Mouse (Mus musculus) heart, postnatal 0 days (tissue): Measurements from ENCODE around the gene Rap2b. TPM values are rescaled to one million over a fixed set of nuclear protein-coding genes. Genes with fewer than 3 reads are reported as not detected.

Source experiments
- ATAC-seq: fragments of 200-750 bp; cut with Nextera tagmentation; 2 replicates; pipeline ENCODE4 v1.8.0; 2017; ENCODE audit warnings: low read depth, moderate number of reproducible peaks, moderate library complexity; ENCODE audit not compliant: insufficient read depth
- DNase-seq: peaks from one replicate; pipeline ENCODE4 v3.0.0-alpha.2; 2016; ENCODE audit warnings: low spot score
- H3K27ac ChIP-seq: fragments of 300-500 bp; sonication (generic); 2 replicates; pipeline ENCODE4 v1.5.1; 2014; ENCODE audit warnings: low read depth, mild to moderate bottlenecking
- H3K27me3 ChIP-seq: fragments of 300-500 bp; sonication (generic); 2 replicates; pipeline ENCODE4 v1.6.1; 2014; ENCODE audit warnings: low read length, mixed read lengths; ENCODE audit not compliant: control insufficient read depth, insufficient read depth
- H3K36me3 ChIP-seq: fragments of 300-500 bp; sonication (generic); replicated peaks from 2 replicates; pipeline ENCODE4 v1.6.1; 2014; ENCODE audit warnings: low read length, mixed read lengths; ENCODE audit not compliant: control insufficient read depth, insufficient read depth
- H3K4me1 ChIP-seq: fragments of 300-500 bp; sonication (generic); 2 replicates; pipeline ENCODE4 v1.6.1; 2014; ENCODE audit warnings: antibody characterized with exemption; ENCODE audit not compliant: control insufficient read depth, insufficient read depth
- H3K4me2 ChIP-seq: fragments of 300-500 bp; sonication (generic); 2 replicates; pipeline ENCODE4 v1.6.1; 2014; ENCODE audit warnings: low read depth, mild to moderate bottlenecking, low read length, moderate library complexity
- H3K4me3 ChIP-seq: fragments of 300-500 bp; sonication (generic); 2 replicates; pipeline ENCODE4 v1.5.1; 2014; ENCODE audit warnings: low read depth, low read length
- H3K9ac ChIP-seq: fragments of 300-500 bp; sonication (generic); replicated peaks from 2 replicates; pipeline ENCODE4 v1.6.1; 2014; ENCODE audit warnings: low read depth, low read length, mixed read lengths
- H3K9me3 ChIP-seq: fragments of 300-500 bp; sonication (generic); replicated peaks from 2 replicates; pipeline ENCODE4 v1.6.1; 2016; ENCODE audit warnings: low read length; ENCODE audit not compliant: control insufficient read depth
- CTCF ChIP-seq: IDR thresholded peaks from 2 replicates; pipeline ENCODE4 v1.5.1; 2016; ENCODE audit warnings: antibody characterized with exemption, control low read depth, low read depth
- EP300 ChIP-seq: IDR thresholded peaks from 2 replicates; pipeline ENCODE4 v1.6.1; 2016; ENCODE audit warnings: antibody characterized with exemption, low read depth
- WGBS: fragments of 180-500 bp; shearing (Covaris S2); extraction: QIAGEN DNeasy Blood & Tissue Kit; methylation state at CpG from one replicate; pipeline ENCODE4 v1.1.7; 2014; 5-methylcytosine and 5-hydroxymethylcytosine counted together
- polyA plus RNA-seq: library from polyadenylated mRNA; unstranded; fragments of >200 nt; fragmentation: Nextera tagmentation; extraction: Ambion mirVana; gene quantifications from 2 replicates; pipeline ENCODE4 v1.2.1, GENCODE M21; 2015
- total RNA-seq: library from RNA; depleted of rRNA; stranded (reverse); fragments of >200 nt; gene quantifications from 2 replicates; pipeline ENCODE4 v1.2.3, GENCODE M21; 2014; ENCODE audit warnings: low replicate concordance

Gene Rap2b
- total and polyA plus RNA-seq, 2 experiments from 2014 or later: 4.2 to 4.7 TPM

DNA sequence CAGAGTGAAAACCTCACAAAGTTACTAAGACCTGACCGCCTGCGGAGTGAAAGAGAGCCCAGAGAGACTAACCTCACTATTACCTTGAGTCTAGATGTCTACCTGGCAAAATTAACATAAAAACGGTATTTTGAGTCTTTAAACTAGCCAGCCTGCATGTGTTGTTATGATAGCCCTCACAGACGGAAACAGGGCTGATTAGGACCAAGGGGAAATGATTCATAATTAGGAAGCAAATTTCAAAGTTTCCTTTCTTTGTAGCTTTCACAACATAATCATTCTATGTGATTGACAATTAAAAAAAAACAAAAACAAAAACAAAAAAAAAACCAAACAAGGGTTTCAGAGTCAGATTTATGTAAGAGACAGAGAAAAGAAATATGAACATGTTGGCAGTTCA lies 24.9 kb downstream of the Rap2b start:
- H3K4me1 ChIP-seq: no peaks in the 10 kb centered on the region
- ATAC-seq (no peak), DNase-seq (no peak)
- H3K4me2 ChIP-seq: no peak overlapping the region
- H3K36me3 ChIP-seq: no peaks in the 10 kb centered on the region
- no peaks in the 10 kb centered on the region for H3K27me3 ChIP-seq
- H3K9me3 ChIP-seq: no peaks in the 10 kb centered on the region
- no peak for TF ChIP-seq EP300
- TF ChIP-seq CTCF: no peak
- whole genome bisulfite sequencing: 62% methylated on average over 4 of the region's 4 CpGs
- no peak overlapping the region for H3K4me3 ChIP-seq
- H3K9ac ChIP-seq: no peak overlapping the region
- no peak overlapping the region for H3K27ac ChIP-seq

- TF ChIP-seq EP300 (no peak), CTCF (no peak)
- DNase-seq (peak; percentile 36), ATAC-seq (no peak)
- H3K9ac ChIP-seq: no peak overlapping the region
- 44% methylated on average over 4 of the region's 4 CpGs for WGBS
- no peak overlapping the region for H3K4me2 ChIP-seq
- no peaks in the 10 kb centered on the region for H3K4me1 ChIP-seq
- H3K27me3 ChIP-seq: no peaks in the 10 kb centered on the region
- H3K4me3 ChIP-seq: no peak overlapping the region
- H3K36me3 ChIP-seq: no peaks in the 10 kb centered on the region
- no peaks in the 10 kb centered on the region for H3K9me3 ChIP-seq
- H3K27ac ChIP-seq: no peak overlapping the region
Observed at GRCm38 (mm10) chr3:61391564-61391963, 30.1 kb downstream of the Rap2b start.

- WGBS: 95% methylated on average over 1 of the region's 1 CpGs
- Histone ChIP-seq H3K27me3 (no peaks in the 10 kb centered on the region), H3K4me1 (no peaks in the 10 kb centered on the region), H3K9me3 (no peaks in the 10 kb centered on the region), H3K4me3 (no peak overlapping the region), H3K9ac (no peak overlapping the region), H3K36me3 (no peaks in the 10 kb centered on the region), H3K4me2 (no peak overlapping the region), H3K27ac (no peak overlapping the region)
- DNase-seq: no peak
- no peak for TF ChIP-seq EP300
- TF ChIP-seq CTCF: no peak
- ATAC-seq: no peak
Observed at GRCm38 (mm10) chr3:61392881-61393280, 31.4 kb downstream of the Rap2b start.

DNA sequence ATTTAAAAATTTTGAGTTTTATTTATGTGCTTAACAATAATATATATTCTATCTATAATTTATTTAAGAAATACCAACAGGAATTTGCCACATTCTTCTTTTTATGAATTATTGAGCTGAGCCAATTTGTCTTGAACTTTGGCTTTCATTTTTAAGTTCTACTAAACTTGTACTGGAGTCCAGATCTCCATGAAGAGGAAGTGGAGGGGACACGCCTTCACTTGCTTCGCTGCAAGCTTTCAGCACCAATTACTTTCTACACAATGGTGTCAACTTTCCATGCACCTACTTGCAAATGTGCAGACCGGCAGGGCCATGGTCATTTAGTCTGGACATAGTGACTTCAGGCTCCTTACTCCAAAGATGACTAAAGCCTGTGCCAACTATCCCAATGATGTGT lies 32.1 kb downstream of the Rap2b start:
- WGBS: 60% methylated on average over 3 of the region's 3 CpGs

DNA sequence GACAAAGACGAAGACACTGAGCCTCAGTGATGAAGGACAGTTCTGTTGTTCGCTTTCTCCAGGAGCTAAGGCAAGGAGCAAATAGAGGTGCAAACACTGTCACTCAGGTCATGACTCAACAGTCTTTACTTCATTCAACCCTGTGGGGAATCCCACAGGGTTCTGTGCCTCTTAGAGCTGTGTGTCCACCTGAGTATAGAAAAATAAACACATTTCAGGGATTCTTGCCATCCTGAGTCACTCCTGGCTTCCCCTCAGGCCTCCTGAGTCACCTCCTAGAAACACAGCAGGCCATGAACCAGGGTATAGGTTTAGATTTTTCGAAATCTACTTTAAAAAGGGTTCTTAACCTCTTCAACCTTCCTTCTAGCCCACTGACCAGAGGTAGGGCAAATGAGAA lies 33.9 kb downstream of the Rap2b start:
- H3K4me2 ChIP-seq: no peak overlapping the region
- WGBS: 75% methylated on average over 3 of the region's 3 CpGs
- no peak for ATAC-seq
- no peak overlapping the region for H3K4me3 ChIP-seq
- H3K36me3 ChIP-seq: no peaks in the 10 kb centered on the region
- TF ChIP-seq EP300 (no peak), CTCF (no peak)
- H3K27ac ChIP-seq: no peak overlapping the region
- DNase-seq: no peak
- no peaks in the 10 kb centered on the region for H3K27me3 ChIP-seq
- H3K4me1 ChIP-seq: no peaks in the 10 kb centered on the region
- H3K9me3 ChIP-seq: no peaks in the 10 kb centered on the region
- H3K9ac ChIP-seq: no peak overlapping the region

More for the DNA sequence above, 32.1 kb downstream of the Rap2b start:
- Histone ChIP-seq H3K27ac (no peak overlapping the region), H3K4me3 (no peak overlapping the region), H3K9ac (no peak overlapping the region), H3K36me3 (no peaks in the 10 kb centered on the region), H3K27me3 (no peaks in the 10 kb centered on the region), H3K9me3 (no peaks in the 10 kb centered on the region), H3K4me1 (no peaks in the 10 kb centered on the region), H3K4me2 (no peak overlapping the region)
- ATAC-seq (no peak), DNase-seq (no peak)
- TF ChIP-seq CTCF (no peak), EP300 (no peak)

DNA sequence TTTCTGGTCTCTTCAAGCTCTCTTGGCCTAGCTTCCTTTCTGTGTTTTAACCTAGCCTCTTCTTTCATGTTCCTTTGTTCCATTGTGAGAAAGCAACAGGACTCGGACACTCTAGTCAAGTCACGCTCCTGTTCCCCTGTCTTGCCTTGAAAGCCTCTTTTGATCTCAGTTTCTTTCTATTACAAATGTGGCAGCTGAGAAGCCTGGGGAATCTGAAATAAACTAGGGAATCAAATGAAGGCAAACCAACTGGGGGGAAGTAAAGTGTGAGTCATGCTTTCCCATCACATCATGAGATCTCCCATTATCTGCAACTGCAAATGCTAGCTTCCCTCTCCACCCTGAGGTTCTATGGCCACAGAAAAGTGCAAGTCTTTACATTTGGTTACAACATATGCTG lies 35.3 kb downstream of the Rap2b start:
- no peak for TF ChIP-seq CTCF
- no peak for TF ChIP-seq EP300
- ATAC-seq: no peak
- no peaks in the 10 kb centered on the region for H3K36me3 ChIP-seq
- no peak overlapping the region for H3K9ac ChIP-seq
- H3K4me2 ChIP-seq: no peak overlapping the region
- no peak for DNase-seq
- no peaks in the 10 kb centered on the region for H3K4me1 ChIP-seq
- H3K27me3 ChIP-seq: no peaks in the 10 kb centered on the region
- H3K4me3 ChIP-seq: no peak overlapping the region
- 78% methylated on average over 2 of the region's 2 CpGs for WGBS
- H3K27ac ChIP-seq: no peak overlapping the region
- no peaks in the 10 kb centered on the region for H3K9me3 ChIP-seq
